Mouse (Mus musculus) urinary bladder, postnatal 0 days (tissue): ENCODE results near the gene Tmem268. TPM values are rescaled to one million over a fixed set of nuclear protein-coding genes. Genes with fewer than 3 reads are reported as not detected.

Source experiments
- polyA plus RNA-seq: library from polyadenylated mRNA; unstranded; fragments of >200 nt; fragmentation: Nextera tagmentation; extraction: Ambion mirVana; gene quantifications from 2 replicates; pipeline ENCODE4 v1.2.1, GENCODE M21; 2015

The Tmem268 gene
- polyA plus RNA-seq, result 8.3 and 8.8 TPM in 2 replicates

DNA sequence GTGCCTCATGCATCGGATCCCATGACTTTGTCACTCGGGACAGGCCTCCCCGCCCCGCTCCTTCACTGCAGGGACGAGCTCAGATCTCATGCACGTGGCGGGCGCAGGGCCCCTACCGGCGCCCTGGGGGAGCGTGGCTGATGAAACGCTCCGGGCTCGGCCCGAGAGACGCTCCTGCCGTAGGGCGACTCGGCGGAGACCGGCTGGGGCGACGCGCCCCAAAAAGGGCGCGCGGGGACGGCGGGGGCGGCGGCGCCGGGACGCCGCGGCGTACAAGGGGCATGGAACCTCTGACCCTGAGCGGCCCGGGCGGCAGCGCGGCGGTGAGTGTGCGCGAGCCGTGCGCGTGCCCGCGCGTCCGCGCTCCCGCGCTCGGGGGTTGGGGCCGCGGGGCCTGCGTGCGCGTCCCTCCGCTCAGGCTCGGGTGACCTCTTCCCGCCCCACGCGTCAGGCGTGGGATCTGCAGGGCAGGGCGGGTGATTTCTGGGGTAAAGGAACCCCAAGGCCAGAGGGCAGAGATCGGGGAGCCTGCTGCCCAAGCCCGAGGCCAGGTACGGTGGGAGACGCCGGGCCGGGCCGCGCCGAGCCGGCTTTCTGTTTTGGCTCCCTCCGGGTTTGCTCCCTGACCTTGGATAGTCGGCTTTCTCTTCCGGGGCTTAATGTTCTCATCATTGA lies at the start of gene Tmem268:
Gene Tmem268, plus strand, starts transcription at position 375 of the 675 bp plus-strand sequence.

DNA sequence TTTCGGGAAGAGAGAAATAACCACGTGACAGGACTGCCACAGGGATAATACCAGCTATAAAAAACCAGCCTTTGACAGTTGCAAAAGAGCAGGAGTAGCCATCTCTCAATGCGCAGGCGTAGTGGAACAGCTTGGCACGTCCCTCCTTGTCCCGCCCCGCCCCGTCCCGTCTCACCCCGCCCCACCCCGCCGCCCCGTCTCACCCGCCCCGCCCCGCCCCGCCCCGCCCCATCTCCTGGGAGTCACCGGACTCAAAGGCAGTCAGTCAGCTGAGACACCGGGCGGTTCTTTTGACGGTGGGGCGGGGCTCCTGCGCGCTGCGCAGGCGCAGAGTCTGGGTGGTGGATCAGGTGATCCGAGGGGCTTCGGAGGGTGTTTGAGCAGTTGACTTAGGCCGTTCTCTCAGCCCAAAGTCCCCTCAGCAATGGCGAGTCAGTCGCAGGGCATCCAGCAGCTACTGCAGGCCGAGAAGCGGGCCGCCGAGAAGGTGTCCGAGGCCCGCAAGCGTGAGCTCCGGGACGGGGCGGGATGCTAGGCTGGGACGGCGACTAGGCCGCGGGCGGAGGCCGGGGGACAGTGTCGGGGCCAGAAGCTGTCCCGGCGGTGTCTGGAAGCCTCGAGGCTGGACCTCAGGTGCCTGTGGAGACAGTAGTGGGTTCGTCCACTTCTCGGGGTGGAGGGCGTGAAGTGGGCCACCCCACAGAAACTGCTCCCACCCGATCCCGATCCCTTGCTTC lies 13.9 kb upstream of the Tmem268 start, which contains the start of gene Atp6v1g1:
Gene Atp6v1g1, plus strand, starts transcription at position 279 of the 737 bp plus-strand sequence.

DNA sequence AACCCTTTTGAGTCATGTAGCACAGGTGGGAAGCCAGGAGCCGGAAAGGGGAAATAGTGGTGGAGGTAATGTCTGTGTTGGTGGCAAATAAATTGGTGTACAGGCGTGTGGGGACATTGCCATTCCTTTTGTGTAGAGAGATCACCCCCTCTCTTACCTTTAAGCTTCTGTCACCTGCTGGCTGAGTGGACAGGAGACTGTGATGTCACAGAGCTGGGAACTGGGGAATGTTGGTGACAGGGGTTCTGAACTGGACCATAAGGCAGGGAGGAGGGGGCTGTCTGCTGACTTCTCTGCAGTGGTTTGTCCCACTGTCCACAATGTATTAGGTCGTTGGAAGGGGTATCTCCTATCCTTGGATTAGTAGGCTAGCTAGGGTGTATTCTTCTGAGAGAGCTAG lies 46.4 kb downstream of the Tmem268 start, which contains the start of gene Gm11213:
Gene Gm11213, minus strand, starts transcription at position 317 of the 400 bp plus-strand sequence.

DNA sequence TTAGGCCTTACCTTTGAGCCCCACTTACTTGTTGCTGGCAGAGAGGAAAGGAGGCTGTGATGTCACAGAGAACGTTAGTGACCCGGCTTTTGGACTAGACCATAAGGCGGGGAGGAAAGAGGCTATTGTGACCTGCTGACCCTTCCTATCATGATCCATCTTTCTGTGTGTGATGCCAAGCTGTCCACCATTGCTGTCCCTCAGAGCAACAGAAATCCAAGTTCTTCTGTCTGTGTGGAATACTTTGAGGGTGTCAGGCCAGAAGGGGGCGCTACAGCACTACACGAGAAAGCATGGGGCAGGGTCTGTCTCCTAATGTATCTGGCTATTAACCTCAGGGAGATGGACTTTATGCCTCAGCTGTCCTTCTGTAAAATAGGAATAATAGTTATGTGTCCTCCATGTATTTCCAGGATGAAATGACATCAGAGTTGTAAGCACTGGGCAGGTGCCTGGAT lies 63.8 kb downstream of the Tmem268 start, which contains the start of gene Tex48:
Gene Tex48, minus strand, starts transcription at position 51 of the 458 bp plus-strand sequence.

Other genes with a start within 250 kb of the Tmem268 start
- gene Orm1, start 214.2 kb upstream of the Tmem268 start, polyA plus RNA-seq, result 0.22 TPM in 1 of 2 replicates, not detected in the other
- gene Orm3, start 202.6 kb upstream of the Tmem268 start, polyA plus RNA-seq, result not detected in 2 replicates
- not detected in 2 replicates for gene Orm2, start 196.3 kb upstream of the Tmem268 start, polyA plus RNA-seq
- gene Akna, start 155.4 kb upstream of the Tmem268 start, polyA plus RNA-seq, result 2.3 and 3.2 TPM in 2 replicates
- gene Whrn, start 62.8 kb upstream of the Tmem268 start, polyA plus RNA-seq, result 1.4 and 2.4 TPM in 2 replicates
- gene Atp6v1g1, start 14.0 kb upstream of the Tmem268 start, polyA plus RNA-seq, result 198 and 218 TPM in 2 replicates
- not detected in 2 replicates for gene Gm11213, start 46.5 kb downstream of the Tmem268 start, polyA plus RNA-seq
- not detected in 2 replicates for gene Tex48, start 63.6 kb downstream of the Tmem268 start, polyA plus RNA-seq
- gene Gm11214, start 104.6 kb downstream of the Tmem268 start, polyA plus RNA-seq, result not detected in 2 replicates
- 0.13 TPM in 1 of 2 replicates, not detected in the other for gene Tnfsf15, start 186.3 kb downstream of the Tmem268 start, polyA plus RNA-seq